19 mouse cellular contexts compared by ENCODE assay signal in genomic region chr13:34973770-34974169, GRCm38 (mm10). TPM values are rescaled to one million over a fixed set of nuclear protein-coding genes. Genes with fewer than 3 reads are reported as not detected.
DNase-seq lines count a peak whose midpoint lies in the region; ATAC-seq and TF ChIP-seq lines count a peak whose summit lies in the region.
"Had no signal": no experiment of that assay in that cellular context is flagged by ENCODE, and none has a peak within 500 bp of the region (broad histone marks: within the 10 kb centered on the region; RNA-seq: fewer than 3 reads in every experiment).

No protein-coding gene starts in this region.

- no peak overlapping the region for H3K27ac ChIP-seq in hindbrain, postnatal 0 days
- no peak overlapping the region for H3K27ac ChIP-seq in hindbrain, embryonic 12.5 days
- H3K27ac ChIP-seq in hindbrain, embryonic 10.5 days: no peak overlapping the region
- H3K27ac ChIP-seq: limb, embryonic 10.5 days; lung, embryonic 15.5 days; neural tube, embryonic 12.5 days had no signal

- no peak overlapping the region for H3K9ac ChIP-seq in hindbrain, postnatal 0 days (replicated peaks; ENCODE audit: low read length)
- no peak overlapping the region for H3K9ac ChIP-seq in hindbrain, embryonic 12.5 days
- H3K9ac ChIP-seq: lung, embryonic 15.5 days; neural tube, embryonic 12.5 days had no signal

- 46% methylated on average over 1 of the region's 1 CpGs for WGBS in hindbrain, postnatal 0 days
- WGBS in hindbrain, embryonic 12.5 days: 60% methylated on average over 1 of the region's 1 CpGs
- 67% methylated on average over 1 of the region's 1 CpGs for WGBS in hindbrain, embryonic 10.5 days

- ATAC-seq in hindbrain, postnatal 0 days: no peak
- no peak for ATAC-seq in hindbrain, embryonic 12.5 days (ENCODE audit: low FRiP score)
- ATAC-seq: hindbrain, embryonic 16.5 days had no signal

- no peaks in the 10 kb centered on the region for H3K9me3 ChIP-seq in hindbrain, postnatal 0 days (ENCODE audit: low read length)
- H3K9me3 ChIP-seq in hindbrain, embryonic 12.5 days (replicated peaks): no peaks in the 10 kb centered on the region
- no peaks in the 10 kb centered on the region for H3K9me3 ChIP-seq in hindbrain, embryonic 10.5 days
- H3K9me3 ChIP-seq: limb, embryonic 10.5 days; lung, embryonic 15.5 days; neural tube, embryonic 12.5 days had no signal

- no peaks in the 10 kb centered on the region for H3K27me3 ChIP-seq in hindbrain, postnatal 0 days (ENCODE audit: insufficient read depth, low read length)
- no peaks in the 10 kb centered on the region for H3K27me3 ChIP-seq in hindbrain, embryonic 12.5 days
- H3K27me3 ChIP-seq in splenic B cell, adult 2 months (ENCODE audit: control insufficient read depth, insufficient read depth, low read length, poor library complexity, severe bottlenecking): no peaks in the 10 kb centered on the region
- H3K27me3 ChIP-seq in hindbrain, embryonic 10.5 days (ENCODE audit: insufficient read depth, poor library complexity, severe bottlenecking): no peaks in the 10 kb centered on the region
- H3K27me3 ChIP-seq: lung, embryonic 15.5 days; neural tube, embryonic 12.5 days had no signal

- H3K4me2 ChIP-seq in hindbrain, postnatal 0 days (ENCODE audit: low read depth, low read length): no peak overlapping the region
- no peak overlapping the region for H3K4me2 ChIP-seq in hindbrain, embryonic 12.5 days (replicated peaks)
- H3K4me2 ChIP-seq: lung, embryonic 15.5 days; neural tube, embryonic 12.5 days had no signal

- H3K36me3 ChIP-seq in hindbrain, postnatal 0 days (ENCODE audit: insufficient read depth, low read length): peaks cover 10% of the 10 kb centered on the region; the same call in 1 of the 2 replicates
- peaks cover 20% of the 10 kb centered on the region for H3K36me3 ChIP-seq in hindbrain, embryonic 12.5 days
- no peaks in the 10 kb centered on the region for H3K36me3 ChIP-seq in splenic B cell, adult 2 months (ENCODE audit: control insufficient read depth, insufficient read depth, low read length, poor library complexity, severe bottlenecking)
- H3K36me3 ChIP-seq in hindbrain, embryonic 10.5 days: peaks cover 29% of the 10 kb centered on the region

- no peak overlapping the region for H3K4me3 ChIP-seq in hindbrain, postnatal 0 days (ENCODE audit: low read length)
- H3K4me3 ChIP-seq in hindbrain, embryonic 12.5 days: no peak overlapping the region
- H3K4me3 ChIP-seq in hindbrain, embryonic 10.5 days: no peak overlapping the region
- H3K4me3 ChIP-seq: limb, embryonic 10.5 days; lung, embryonic 15.5 days; neural tube, embryonic 12.5 days had no signal

- peak; percentile 14; the same call in 1 of the 2 replicates for TF ChIP-seq CTCF in hindbrain, postnatal 0 days (IDR thresholded peaks at IDR 0.05; ENCODE audit: low read depth)

- no peaks in the 10 kb centered on the region for H3K4me1 ChIP-seq in hindbrain, postnatal 0 days (ENCODE audit: insufficient read depth, low read length)
- no peaks in the 10 kb centered on the region for H3K4me1 ChIP-seq in hindbrain, embryonic 12.5 days
- H3K4me1 ChIP-seq in hindbrain, embryonic 10.5 days (replicated peaks): no peaks in the 10 kb centered on the region
- H3K4me1 ChIP-seq: limb, embryonic 10.5 days; lung, embryonic 15.5 days; neural tube, embryonic 12.5 days had no signal

- DNase-seq in hindbrain, postnatal 0 days (ENCODE audit: low spot score): no peak
- peak; percentile 32 for DNase-seq in thymus, postnatal 14 days
- DNase-seq in thymus, postnatal 36 days: no peak
- peak; percentile 30 for DNase-seq in c-Kit-positive CD71-negative TER-119-negative erythroid progenitor cells, embryonic 14.5 days (ENCODE audit: low read depth)
- DNase-seq in splenic B cell, adult 2 months (ENCODE audit: low read depth, low spot score): peak; percentile 36
- DNase-seq in hindbrain, embryonic 10.5 days (ENCODE audit: low spot score): no peak
- DNase-seq in layer of hippocampus, adult 9-10 months (ENCODE audit: low spot score): no peak
- DNase-seq: adrenal gland, adult 2 months had no signal

RNA-seq across cellular contexts. Expression of gene Eci3, which starts 10.2 kb away (rescaled TPM):
- total RNA-seq in hindbrain, postnatal 0 days (2014; rRNA removed): 1.3 TPM in 1 of 2 replicates, not detected in the other
- 0.80 and 1.2 TPM in 2 replicates for polyA plus RNA-seq in hindbrain, postnatal 0 days (2015; fragmentation: Nextera tagmentation; extraction: Ambion mirVana)
- polyA plus RNA-seq in hindbrain, embryonic 12.5 days (2016; fragmentation: Nextera tagmentation; extraction: Ambion mirVana): 0.87 and 1.2 TPM in 2 replicates
- 0.27 and 0.60 TPM in 2 replicates for polyA plus RNA-seq in hindbrain, embryonic 10.5 days (2016; fragmentation: Nextera tagmentation; extraction: Ambion mirVana)
- polyA plus RNA-seq: cortical plate, adult 2 months; limb, embryonic 10.5 days had no signal

RNA-seq across cellular contexts. Expression of gene 4933417A18Rik, which starts 49.6 kb away (rescaled TPM):
- not detected in 2 replicates for total RNA-seq in hindbrain, postnatal 0 days (2014; rRNA removed)
- not detected in 2 replicates for polyA plus RNA-seq in hindbrain, postnatal 0 days (2015; fragmentation: Nextera tagmentation; extraction: Ambion mirVana)
- polyA plus RNA-seq in hindbrain, embryonic 12.5 days (2016; fragmentation: Nextera tagmentation; extraction: Ambion mirVana): not detected in 2 replicates
- polyA plus RNA-seq in hindbrain, embryonic 10.5 days (2016; fragmentation: Nextera tagmentation; extraction: Ambion mirVana): not detected in 2 replicates
- total RNA-seq: adrenal gland, adult 2 months; ES-E14; gastrocnemius, adult 8-10 months had no signal
- polyA plus RNA-seq: adrenal gland, adult 2 months; cortical plate, adult 2 months; heart, embryonic 14.5 days; hindbrain, embryonic 16.5 days; large intestine, adult 2 months; limb, embryonic 10.5 days; lung, embryonic 15.5 days; midbrain, embryonic 14.5 days; neural tube, embryonic 12.5 days had no signal

RNA-seq across cellular contexts. Expression of gene Fam217a, which starts 49.7 kb away (rescaled TPM):
- total RNA-seq in hindbrain, postnatal 0 days (2014; rRNA removed): 0.16 and 0.32 TPM in 2 replicates
- 1.2 TPM in 2 replicates for polyA plus RNA-seq in hindbrain, postnatal 0 days (2015; fragmentation: Nextera tagmentation; extraction: Ambion mirVana)
- polyA plus RNA-seq in hindbrain, embryonic 12.5 days (2016; fragmentation: Nextera tagmentation; extraction: Ambion mirVana): 1.5 and 1.7 TPM in 2 replicates
- polyA plus RNA-seq in hindbrain, embryonic 10.5 days (2016; fragmentation: Nextera tagmentation; extraction: Ambion mirVana): 1.3 and 1.4 TPM in 2 replicates
- total RNA-seq: gastrocnemius, adult 8-10 months had no signal

RNA-seq across cellular contexts. Expression of gene Eci2, which starts 53.1 kb away (rescaled TPM):
- 94.0 and 95.6 TPM in 2 replicates for total RNA-seq in hindbrain, postnatal 0 days (2014; rRNA removed)
- 136 and 143 TPM in 2 replicates for polyA plus RNA-seq in hindbrain, postnatal 0 days (2015; fragmentation: Nextera tagmentation; extraction: Ambion mirVana)
- polyA plus RNA-seq in hindbrain, embryonic 12.5 days (2016; fragmentation: Nextera tagmentation; extraction: Ambion mirVana): 122 TPM in 2 replicates
- 92.6 and 103 TPM in 2 replicates for polyA plus RNA-seq in hindbrain, embryonic 10.5 days (2016; fragmentation: Nextera tagmentation; extraction: Ambion mirVana)

Comparison
In these comparisons a context has a peak if more than half of its experiments do, and no peak if none do; other contexts are left out.
1. DNase-seq: peak in thymus, postnatal 14 days (single experiment), c-Kit-positive CD71-negative TER-119-negative erythroid progenitor cells, embryonic 14.5 days (single experiment) and splenic B cell, adult 2 months (single experiment); none in hindbrain, postnatal 0 days (single experiment), thymus, postnatal 36 days (0 of 2), hindbrain, embryonic 10.5 days (single experiment) and layer of hippocampus, adult 9-10 months (single experiment).